Mouse (Mus musculus): Measurements from ENCODE around the gene Mcpt1. TPM values are rescaled to one million over a fixed set of nuclear protein-coding genes. Genes with fewer than 3 reads are reported as not detected.
"Not testable (repeated sequence)": the region's sequence is repeated elsewhere in the genome, so short reads cannot be mapped to it uniquely, and the experiment has no call there.

The Mcpt1 gene
- not detected in 2 replicates for polyA plus RNA-seq (2016; fragmentation: Nextera tagmentation; extraction: Ambion mirVana)

DNA sequence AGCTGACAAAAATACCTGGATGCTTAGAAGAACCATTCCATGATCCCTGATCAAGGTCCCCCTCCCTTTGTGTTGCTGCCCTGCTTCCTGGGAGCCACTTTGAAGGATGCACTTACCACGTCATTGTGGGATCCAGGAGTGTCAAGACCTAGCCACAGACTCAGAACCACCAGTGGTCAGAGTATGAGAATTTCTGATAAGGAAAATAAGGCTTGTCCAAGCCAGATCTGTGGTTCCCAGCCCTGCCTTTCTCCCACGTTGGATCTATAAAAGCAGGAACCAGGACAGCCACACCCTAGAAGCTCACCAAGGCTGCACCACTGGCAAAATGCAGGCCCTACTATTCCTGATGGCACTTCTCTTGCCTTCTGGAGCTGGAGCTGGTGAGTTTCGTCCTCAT lies at the start of gene Mcpt1:
Gene Mcpt1, plus strand, starts transcription at position 301 of the 400 bp plus-strand sequence.
- H3K4me3 ChIP-seq (replicated peaks); H3K9me3 ChIP-seq; H3K4me1 ChIP-seq; H3K4me2 ChIP-seq; H3K27me3 ChIP-seq; H3K9ac ChIP-seq; ATAC-seq (ENCODE audit: low FRiP score); H3K27ac ChIP-seq; H3K36me3 ChIP-seq (replicated peaks): not testable (repeated sequence)
- 84% methylated on average over 3 of the region's 3 CpGs for WGBS

DNA sequence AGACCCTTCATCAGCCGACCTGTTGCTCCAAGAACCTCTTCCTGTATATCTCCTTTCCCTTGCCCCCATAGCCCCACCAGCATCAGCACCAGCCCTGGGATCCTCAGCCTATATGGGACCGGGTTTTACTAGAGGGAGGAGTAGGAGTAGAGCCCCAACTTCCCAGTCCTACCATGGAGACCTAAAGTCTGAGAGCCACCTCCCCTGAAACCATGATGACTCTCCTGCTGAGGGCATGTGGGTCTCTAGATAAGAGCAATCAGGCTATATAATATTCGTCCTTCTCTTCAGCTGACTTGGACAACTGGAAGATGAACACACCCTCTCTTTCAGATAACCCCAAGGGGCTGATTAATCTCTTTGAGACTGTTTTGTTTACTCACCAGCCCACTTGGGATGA lies 30.3 kb upstream of the Mcpt1 start:
- not testable (repeated sequence) for H3K27ac ChIP-seq; H3K4me3 ChIP-seq (replicated peaks); H3K27me3 ChIP-seq; H3K9me3 ChIP-seq; H3K36me3 ChIP-seq (replicated peaks); ATAC-seq (ENCODE audit: low FRiP score); H3K4me1 ChIP-seq; H3K4me2 ChIP-seq; H3K9ac ChIP-seq
- 95% methylated on average over 2 of the region's 3 CpGs for WGBS

DNA sequence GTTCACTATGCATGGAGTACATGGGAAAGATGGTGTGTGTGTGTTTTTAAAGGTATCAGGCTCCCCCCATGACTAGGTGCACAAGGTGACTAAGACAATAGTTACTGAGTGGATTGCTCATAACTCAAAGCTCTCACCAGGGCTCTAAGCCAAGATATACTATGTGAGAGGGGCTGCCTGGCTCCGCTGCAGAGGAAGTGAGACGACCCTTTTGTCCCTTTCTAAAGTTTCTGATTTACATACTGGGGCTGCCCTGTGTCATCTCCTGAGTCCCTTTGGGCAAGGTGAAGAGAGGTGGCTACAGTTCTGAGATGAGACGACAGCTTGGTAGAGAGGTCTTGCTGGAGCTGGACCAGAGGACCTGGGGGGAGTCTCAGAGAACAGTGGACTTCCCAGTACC lies 4.6 kb upstream of the Mcpt1 start:
- no peaks in the 10 kb centered on the region for H3K9me3 ChIP-seq
- no peaks in the 10 kb centered on the region for H3K36me3 ChIP-seq (replicated peaks)
- H3K9ac ChIP-seq = no peak overlapping the region
- H3K4me1 ChIP-seq = no peaks in the 10 kb centered on the region
- H3K27me3 ChIP-seq = no peaks in the 10 kb centered on the region
- H3K27ac ChIP-seq = no peak overlapping the region
- ATAC-seq (ENCODE audit: low FRiP score) = no peak
- 68% methylated on average over 3 of the region's 3 CpGs for WGBS
- H3K4me3 ChIP-seq (replicated peaks) = no peak overlapping the region
- no peak overlapping the region for H3K4me2 ChIP-seq

DNA sequence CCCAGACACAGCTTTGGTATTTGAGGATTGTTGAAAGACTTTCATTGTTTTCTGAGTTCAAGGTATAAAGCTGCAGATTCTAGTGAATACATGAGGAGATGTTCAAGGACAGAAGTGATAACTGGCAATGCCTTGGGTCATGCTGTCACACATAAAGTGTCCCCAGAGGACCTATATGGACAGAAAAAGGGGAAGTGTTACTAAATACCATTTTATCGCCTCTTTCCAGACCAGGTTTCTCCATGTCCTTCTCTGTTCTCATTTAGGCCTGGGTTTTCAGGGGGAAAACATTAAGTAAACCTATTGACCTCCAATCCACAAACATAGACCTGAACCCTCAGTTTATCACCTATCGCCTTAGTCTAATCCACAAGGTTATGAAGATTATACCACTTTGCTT lies 3.8 kb upstream of the Mcpt1 start:
- Histone ChIP-seq H3K4me2 (no peak overlapping the region), H3K27me3 (no peaks in the 10 kb centered on the region), H3K27ac (no peak overlapping the region), H3K4me3 (replicated peaks) (no peak overlapping the region), H3K9ac (no peak overlapping the region), H3K9me3 (no peaks in the 10 kb centered on the region), H3K4me1 (no peaks in the 10 kb centered on the region), H3K36me3 (replicated peaks) (no peaks in the 10 kb centered on the region)
- no peak for ATAC-seq (ENCODE audit: low FRiP score)
- 95% methylated on average over 2 of the region's 2 CpGs for WGBS

DNA sequence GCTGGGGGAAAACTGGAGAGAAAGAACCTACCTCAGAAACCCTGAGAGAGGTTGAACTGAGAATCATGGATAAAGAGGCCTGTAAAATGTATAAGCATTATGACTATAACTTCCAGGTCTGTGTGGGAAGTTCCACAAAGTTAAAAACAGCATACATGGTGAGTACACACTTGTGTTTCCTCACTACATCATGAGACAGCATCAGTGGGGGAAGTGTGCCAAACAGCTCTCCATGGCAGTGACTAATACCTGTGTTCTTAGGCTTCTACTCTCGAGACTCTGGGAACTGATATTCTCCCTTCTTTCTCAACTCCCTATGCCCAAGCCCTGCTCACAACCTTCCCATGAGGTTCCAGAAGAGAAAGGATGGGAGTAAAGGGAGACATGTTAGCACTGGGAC lies 1.7 kb downstream of the Mcpt1 start:
- Histone ChIP-seq H3K9me3 (no peaks in the 10 kb centered on the region), H3K27ac (no peak overlapping the region), H3K4me1 (no peaks in the 10 kb centered on the region), H3K9ac (no peak overlapping the region), H3K27me3 (no peaks in the 10 kb centered on the region), H3K36me3 (replicated peaks) (no peaks in the 10 kb centered on the region), H3K4me3 (replicated peaks) (no peak overlapping the region), H3K4me2 (no peak overlapping the region)
- no peak for ATAC-seq (ENCODE audit: low FRiP score)
- 69% methylated on average over 1 of the region's 1 CpGs for WGBS

DNA sequence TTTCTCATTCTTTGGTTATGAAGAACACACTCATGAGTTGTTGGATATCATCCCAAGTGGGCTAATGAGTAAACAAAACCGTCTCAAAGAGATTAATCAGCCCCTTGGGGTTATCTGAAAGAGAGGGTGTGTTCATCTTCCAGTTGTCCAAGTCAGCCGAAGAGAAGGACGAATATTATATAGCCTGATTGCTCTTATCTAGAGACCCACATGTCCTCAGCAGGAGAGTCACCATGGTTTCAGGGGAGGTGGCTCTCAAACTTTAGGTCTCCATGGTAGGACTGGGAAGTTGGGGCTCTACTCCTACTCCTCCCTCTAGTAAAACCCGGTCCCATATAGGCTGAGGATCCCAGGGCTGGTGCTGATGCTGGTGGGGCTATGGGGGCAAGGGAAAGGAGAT lies 3.5 kb downstream of the Mcpt1 start:
- WGBS = 90% methylated on average over 4 of the region's 4 CpGs
- H3K4me2 ChIP-seq = not testable (repeated sequence)

DNA sequence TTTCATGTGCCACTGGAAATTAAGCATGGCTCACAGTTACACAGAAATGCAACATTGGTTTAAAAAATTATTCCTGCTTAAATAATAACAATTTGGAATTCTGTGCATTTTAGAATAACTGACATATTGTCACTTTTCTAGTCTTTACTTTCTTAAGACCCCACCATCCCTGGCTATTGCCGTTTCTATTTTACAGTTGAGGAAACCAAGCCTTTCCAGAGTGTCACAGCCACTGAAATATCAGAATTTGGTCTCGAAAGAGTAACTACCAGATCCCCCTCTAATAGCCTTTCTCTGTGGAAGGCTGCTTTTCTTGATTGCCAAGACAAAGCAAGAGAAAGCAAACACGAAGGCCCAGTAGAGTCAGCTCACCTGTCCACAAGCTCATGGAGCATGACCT lies 12.6 kb downstream of the Mcpt1 start, which contains the start of gene Mcpt9:
Gene Mcpt9, minus strand, starts transcription at position 101 of the 400 bp plus-strand sequence.
- H3K4me3 ChIP-seq (replicated peaks); H3K9me3 ChIP-seq; ATAC-seq (ENCODE audit: low FRiP score); H3K9ac ChIP-seq; H3K4me2 ChIP-seq; H3K36me3 ChIP-seq (replicated peaks); H3K27ac ChIP-seq; H3K4me1 ChIP-seq; H3K27me3 ChIP-seq: not testable (repeated sequence)
- 84% methylated on average over 3 of the region's 3 CpGs for WGBS

More for the DNA sequence above, 3.5 kb downstream of the Mcpt1 start:
- not testable (repeated sequence) for H3K4me1 ChIP-seq; H3K9ac ChIP-seq; ATAC-seq (ENCODE audit: low FRiP score); H3K36me3 ChIP-seq (replicated peaks); H3K27me3 ChIP-seq; H3K9me3 ChIP-seq; H3K4me3 ChIP-seq (replicated peaks); H3K27ac ChIP-seq

DNA sequence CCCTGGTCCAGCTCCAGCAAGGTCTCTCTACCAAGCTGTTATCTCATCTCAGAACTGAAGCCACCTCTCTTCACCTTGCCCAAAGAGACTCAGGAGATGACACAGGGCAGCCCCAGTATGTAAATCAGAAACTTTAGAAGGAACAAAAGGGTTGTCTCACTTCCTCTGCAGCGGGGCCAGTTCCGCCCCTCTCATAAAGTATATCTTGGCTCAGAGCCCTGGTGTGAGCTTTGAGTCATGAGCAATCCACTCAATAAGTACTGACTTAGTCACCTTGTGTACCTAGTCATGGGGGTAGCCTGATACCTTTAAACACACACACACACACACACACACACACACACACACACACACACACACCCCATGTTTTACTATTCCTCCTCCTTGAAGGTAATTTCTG lies 16.7 kb downstream of the Mcpt1 start:
- 86% methylated on average over 2 of the region's 2 CpGs for WGBS
- no peak overlapping the region for H3K9ac ChIP-seq

DNA sequence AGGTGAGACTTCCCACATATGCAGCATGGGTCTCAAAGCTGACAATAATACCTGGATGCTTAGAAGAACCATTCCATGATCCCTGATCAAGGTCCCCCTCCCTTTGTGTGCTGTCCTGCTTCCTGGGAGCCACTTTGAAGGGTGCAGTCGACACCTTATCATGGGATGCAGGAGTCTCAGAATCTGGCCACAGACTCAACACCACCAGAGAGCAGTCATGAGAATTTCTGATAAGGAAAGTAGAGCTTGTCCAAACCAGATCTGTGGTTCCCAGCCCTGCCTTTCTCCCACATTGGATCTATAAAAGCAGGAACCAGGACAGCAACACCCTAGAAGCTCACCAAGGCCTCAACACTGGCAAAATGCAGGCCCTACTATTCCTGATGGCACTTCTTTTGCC lies 24.0 kb downstream of the Mcpt1 start, which contains the start of gene Mcpt2:
Gene Mcpt2, plus strand, starts transcription at position 250 of the 400 bp plus-strand sequence.
- not testable (repeated sequence) for H3K4me3 ChIP-seq (replicated peaks); H3K4me1 ChIP-seq; H3K27ac ChIP-seq; H3K27me3 ChIP-seq; H3K9ac ChIP-seq; H3K9me3 ChIP-seq; ATAC-seq (ENCODE audit: low FRiP score); H3K4me2 ChIP-seq; H3K36me3 ChIP-seq (replicated peaks)
- WGBS = 74% methylated on average over 1 of the region's 1 CpGs

More for the DNA sequence above, 16.7 kb downstream of the Mcpt1 start:
- Histone ChIP-seq H3K27ac (no peak overlapping the region), H3K27me3 (no peaks in the 10 kb centered on the region), H3K9me3 (no peaks in the 10 kb centered on the region), H3K4me1 (no peaks in the 10 kb centered on the region), H3K4me2 (no peak overlapping the region), H3K4me3 (replicated peaks) (no peak overlapping the region), H3K36me3 (replicated peaks) (no peaks in the 10 kb centered on the region)
- ATAC-seq (ENCODE audit: low FRiP score) = no peak

DNA sequence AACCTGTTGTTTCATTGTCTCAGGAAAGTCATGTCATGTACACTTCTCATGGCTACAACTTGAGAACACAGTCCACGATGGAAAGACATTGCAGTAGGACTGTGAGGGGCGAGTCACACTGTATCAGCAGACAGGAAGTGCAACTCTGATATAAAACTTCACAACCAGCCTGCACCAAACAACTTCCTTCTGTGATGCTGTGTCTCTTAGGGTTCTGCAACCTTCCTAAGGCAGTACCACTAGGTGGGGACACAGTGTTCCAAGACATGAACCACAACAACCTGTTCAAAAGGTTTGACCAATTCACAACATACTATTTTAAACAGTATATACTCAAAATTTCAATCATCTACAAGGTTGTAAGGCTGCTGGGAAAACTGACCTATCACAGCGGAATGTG lies 37.6 kb downstream of the Mcpt1 start:
- Histone ChIP-seq H3K4me3 (replicated peaks) (no peak overlapping the region), H3K27me3 (no peaks in the 10 kb centered on the region), H3K4me2 (no peak overlapping the region), H3K27ac (no peak overlapping the region), H3K4me1 (no peaks in the 10 kb centered on the region), H3K36me3 (replicated peaks) (no peaks in the 10 kb centered on the region), H3K9ac (no peak overlapping the region), H3K9me3 (no peaks in the 10 kb centered on the region)
- WGBS = 90% methylated on average over 3 of the region's 3 CpGs
- no peak for ATAC-seq (ENCODE audit: low FRiP score)

DNA sequence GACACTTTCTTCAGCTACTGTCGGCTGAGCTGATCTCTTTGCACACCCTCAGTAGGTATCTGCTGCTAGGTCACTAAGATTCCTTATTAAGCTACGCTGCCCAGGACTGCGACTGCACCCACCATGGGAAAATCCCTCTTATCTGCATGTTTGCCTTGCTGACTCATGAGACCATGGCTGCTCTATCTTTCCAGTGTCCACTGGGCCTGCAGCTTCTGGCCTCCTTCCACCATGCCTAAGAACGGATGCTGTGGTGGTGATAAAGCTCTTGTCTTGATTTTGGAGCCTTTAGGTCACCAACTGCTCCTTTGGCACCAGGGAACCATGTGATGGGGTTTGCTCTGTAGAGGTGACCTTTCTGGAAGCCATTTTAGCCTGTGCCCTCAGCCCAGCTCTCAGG lies 40.0 kb downstream of the Mcpt1 start:
- no peak overlapping the region for H3K9ac ChIP-seq
- H3K27me3 ChIP-seq = no peaks in the 10 kb centered on the region
- no peak for ATAC-seq (ENCODE audit: low FRiP score)
- H3K9me3 ChIP-seq = no peaks in the 10 kb centered on the region
- H3K36me3 ChIP-seq (replicated peaks) = no peaks in the 10 kb centered on the region
- no peak overlapping the region for H3K27ac ChIP-seq
- H3K4me2 ChIP-seq = no peak overlapping the region
- 83% methylated on average over 4 of the region's 4 CpGs for WGBS
- no peak overlapping the region for H3K4me3 ChIP-seq (replicated peaks)
- H3K4me1 ChIP-seq = no peaks in the 10 kb centered on the region

DNA sequence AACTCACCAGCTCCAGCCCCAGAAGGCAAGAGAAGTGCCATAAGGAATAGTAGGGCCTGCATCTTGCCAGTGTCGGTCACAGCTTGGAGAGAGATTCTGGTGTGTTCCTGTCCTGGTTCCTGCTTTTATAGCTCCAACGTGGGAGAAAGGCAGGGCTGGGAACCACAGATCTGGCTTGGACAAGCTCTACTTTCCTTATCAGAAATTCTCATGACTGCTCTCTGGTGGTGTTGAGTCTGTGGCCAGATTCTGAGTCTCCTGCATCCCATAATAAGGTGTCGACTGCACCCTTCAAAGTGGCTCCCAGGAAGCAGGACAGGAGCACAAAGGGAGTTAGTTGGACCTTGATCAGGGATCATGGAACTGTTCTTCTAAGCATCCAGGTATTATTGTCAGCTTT lies 44.4 kb downstream of the Mcpt1 start, which contains the start of gene Mcpt4:
Gene Mcpt4, minus strand, starts transcription at position 101 of the 400 bp plus-strand sequence.
- not testable (repeated sequence) for ATAC-seq (ENCODE audit: low FRiP score); H3K4me2 ChIP-seq; H3K4me3 ChIP-seq (replicated peaks); H3K36me3 ChIP-seq (replicated peaks); H3K27me3 ChIP-seq; H3K9ac ChIP-seq; H3K27ac ChIP-seq; H3K9me3 ChIP-seq; H3K4me1 ChIP-seq
- 75% methylated on average over 3 of the region's 3 CpGs for WGBS

Data from forebrain, embryonic 12.5 days (tissue).